Mouse (Mus musculus): ENCODE results near the gene Nrcam.

GRCm38 (mm10) chr12:44386398-44386797 lies 57.7 kb downstream of the Nrcam start:
- no peak for TF ChIP-seq CTCF (conservative IDR thresholded peaks at IDR 0.05; ENCODE audit: low read length)
- TF ChIP-seq POU5F1 (IDR thresholded peaks at IDR 0.05; ENCODE audit: borderline replicate concordance, low read length) = no peak
- TF ChIP-seq NANOG (IDR thresholded peaks at IDR 0.05; ENCODE audit: borderline replicate concordance, low read length) = no peak
